Mouse (Mus musculus) MEL-GATA-1-ER (cell line): Measurements from ENCODE around the gene Spata31d1b.
A peak's percentile ranks its signal among the peaks of the same experiment; 100 is the strongest.

ENCODE experiments used
- DNase-seq: peaks from one replicate; pipeline ENCODE4 v3.0.0-alpha.2; 2012; ENCODE audit warnings: low read depth; ENCODE audit errors: extremely low read depth

Gene Spata31d1b

GRCm38 (mm10) chr13:59746164-59746563, 34.1 kb downstream of the Spata31d1b start:
- no peak for DNase-seq

GRCm38 (mm10) chr13:59746711-59747110, 34.6 kb downstream of the Spata31d1b start, which contains the start of gene 1700014D04Rik:
Gene 1700014D04Rik (minus strand): TSS chr13:59746752.
- no peak for DNase-seq

DNA sequence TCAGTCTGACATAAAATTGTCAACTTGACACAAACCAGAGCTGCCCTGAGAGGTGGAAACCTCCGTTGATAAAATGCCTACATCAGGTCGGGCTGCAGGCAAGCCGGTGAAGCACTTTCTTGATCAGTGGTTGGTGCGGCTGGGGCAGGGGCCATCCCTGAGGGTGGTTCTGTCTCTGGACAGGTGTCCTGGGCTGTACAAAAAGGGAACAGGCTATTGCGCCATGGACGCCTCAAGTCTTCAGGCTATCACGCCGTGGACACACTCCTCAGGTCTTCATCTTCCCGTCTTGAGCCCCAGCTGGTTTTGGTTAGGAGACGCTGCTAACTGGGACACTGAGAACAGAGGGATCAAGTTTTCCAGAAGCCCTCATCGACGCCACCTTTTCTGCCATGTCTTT, 38.2 kb downstream of the Spata31d1b start:
- DNase-seq, result no peak

- no peak for DNase-seq
Observed at GRCm38 (mm10) chr13:59756906-59757305, 44.8 kb downstream of the Spata31d1b start.

GRCm38 (mm10) chr13:59762791-59763190, 50.7 kb downstream of the Spata31d1b start:
- DNase-seq, result no peak

DNA sequence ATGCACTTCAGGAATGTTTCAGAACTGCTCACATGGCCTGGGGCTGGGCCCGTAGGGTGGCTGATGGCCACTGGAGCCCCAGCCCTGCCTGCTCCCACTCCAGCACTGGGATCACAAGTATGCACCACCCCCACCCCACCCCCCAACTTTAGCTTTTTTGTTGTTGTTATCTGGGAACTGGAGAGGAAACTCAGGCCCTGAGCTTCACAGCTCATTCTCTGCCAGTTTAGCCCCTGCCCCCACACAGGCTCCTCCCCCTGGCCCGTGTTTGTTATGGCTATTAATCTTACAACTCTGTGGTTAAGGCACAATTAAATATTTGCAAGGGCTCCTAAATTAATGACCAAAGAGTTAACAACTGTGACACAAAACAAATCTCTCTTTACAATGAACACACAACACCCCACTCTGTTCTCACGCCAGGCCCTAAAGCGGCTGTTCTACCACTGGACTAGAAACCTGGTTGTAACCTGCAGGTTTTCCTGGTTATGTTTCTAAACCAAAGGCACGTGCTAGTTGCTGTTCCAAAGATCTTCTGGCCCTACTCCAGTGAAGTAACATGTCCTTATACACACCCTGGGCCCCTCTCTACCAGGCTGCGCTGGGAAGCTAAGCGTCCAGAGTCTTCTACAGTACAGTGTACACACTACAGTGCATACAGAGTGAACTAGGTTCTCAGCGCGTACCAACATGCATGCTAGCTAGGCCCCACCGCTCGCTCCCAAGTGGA, 54.9 kb downstream of the Spata31d1b start:
- no peak for DNase-seq

DNA sequence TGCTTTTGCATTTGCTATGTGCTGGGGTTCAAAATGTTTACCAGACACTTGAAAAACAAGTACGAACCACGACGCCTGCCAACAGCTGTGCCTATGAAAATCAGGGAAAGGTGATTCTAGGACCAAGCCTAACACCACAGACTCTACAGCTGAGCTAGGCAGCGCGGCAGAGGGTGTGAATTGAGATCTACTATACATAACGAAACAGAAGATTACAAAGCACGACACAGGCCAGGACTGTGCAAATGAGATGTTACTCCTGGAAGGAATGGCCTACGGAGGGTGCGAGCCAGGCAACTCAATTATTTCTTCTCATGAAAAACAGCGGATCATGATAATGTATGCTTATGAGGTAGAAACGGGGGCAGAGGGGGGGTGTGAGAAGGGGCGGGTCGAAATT, 56.4 kb downstream of the Spata31d1b start:
- peak; percentile 21 for DNase-seq
